Mouse (Mus musculus): ENCODE measurements around the gene Polr2g.

DNA sequence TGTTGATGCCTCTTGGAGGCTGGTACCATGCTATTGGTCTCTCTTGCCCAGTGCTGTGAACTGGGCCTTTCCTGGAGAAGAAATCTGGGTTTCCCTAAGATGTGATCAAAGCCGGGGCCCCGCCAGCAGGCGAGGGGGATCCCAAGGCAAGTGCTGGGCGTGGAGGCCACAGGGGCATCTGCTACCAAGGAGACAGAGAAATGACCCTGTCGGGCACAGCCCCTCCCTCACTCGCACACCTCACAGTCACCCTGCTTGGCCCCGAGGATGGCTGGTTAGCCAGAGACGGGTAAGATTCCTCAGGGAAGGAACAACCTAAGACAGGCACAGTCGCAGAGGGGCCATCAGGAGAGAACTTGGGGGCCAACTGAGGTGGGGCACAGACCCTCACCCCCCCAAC lies 32.8 kb downstream of the Polr2g start:
- TF ChIP-seq POLR2A (IDR thresholded peaks at IDR 0.05; ENCODE audit: control insufficient read depth in 1 of 2, insufficient read depth in 1 of 2, low read depth in 1 of 2, low read length in 2 of 2, poor library complexity in 1 of 2) (no peak), BHLHE40 (IDR thresholded peaks at IDR 0.05; ENCODE audit: borderline replicate concordance, low read depth, low read length) (no peak), POLR2AphosphoS2 (IDR thresholded peaks at IDR 0.05; ENCODE audit: low read length) (no peak), MAFK (IDR thresholded peaks at IDR 0.05; ENCODE audit: borderline replicate concordance, low read depth, low read length) (no peak), UBTF (IDR thresholded peaks at IDR 0.05; ENCODE audit: borderline replicate concordance, insufficient read depth, low read depth, low read length) (no peak), CTCF (IDR thresholded peaks at IDR 0.05 in 2 of 3, conservative IDR thresholded peaks at IDR 0.05 in 1 of 3; ENCODE audit: control insufficient read depth in 1 of 3, insufficient read depth in 1 of 3, low read depth in 2 of 3, low read length in 3 of 3, poor library complexity in 1 of 3, severe bottlenecking in 1 of 3) (no peak), MYC (IDR thresholded peaks at IDR 0.05; ENCODE audit: low read depth, low read length) (no peak), ZC3H11A (IDR thresholded peaks at IDR 0.05; ENCODE audit: low read depth, low read length) (no peak), CHD2 (IDR thresholded peaks at IDR 0.05; ENCODE audit: low read length) (no peak), POLR2AphosphoS5 (IDR thresholded peaks at IDR 0.05; ENCODE audit: borderline replicate concordance, low read depth, low read length) (no peak), ZMIZ1 (IDR thresholded peaks at IDR 0.05; ENCODE audit: low read depth, low read length) (no peak), TCF12 (IDR thresholded peaks at IDR 0.05; ENCODE audit: low read depth, low read length) (no peak)
